Mouse (Mus musculus): ENCODE data around the gene Gmpr2.

Gene Gmpr2

DNA sequence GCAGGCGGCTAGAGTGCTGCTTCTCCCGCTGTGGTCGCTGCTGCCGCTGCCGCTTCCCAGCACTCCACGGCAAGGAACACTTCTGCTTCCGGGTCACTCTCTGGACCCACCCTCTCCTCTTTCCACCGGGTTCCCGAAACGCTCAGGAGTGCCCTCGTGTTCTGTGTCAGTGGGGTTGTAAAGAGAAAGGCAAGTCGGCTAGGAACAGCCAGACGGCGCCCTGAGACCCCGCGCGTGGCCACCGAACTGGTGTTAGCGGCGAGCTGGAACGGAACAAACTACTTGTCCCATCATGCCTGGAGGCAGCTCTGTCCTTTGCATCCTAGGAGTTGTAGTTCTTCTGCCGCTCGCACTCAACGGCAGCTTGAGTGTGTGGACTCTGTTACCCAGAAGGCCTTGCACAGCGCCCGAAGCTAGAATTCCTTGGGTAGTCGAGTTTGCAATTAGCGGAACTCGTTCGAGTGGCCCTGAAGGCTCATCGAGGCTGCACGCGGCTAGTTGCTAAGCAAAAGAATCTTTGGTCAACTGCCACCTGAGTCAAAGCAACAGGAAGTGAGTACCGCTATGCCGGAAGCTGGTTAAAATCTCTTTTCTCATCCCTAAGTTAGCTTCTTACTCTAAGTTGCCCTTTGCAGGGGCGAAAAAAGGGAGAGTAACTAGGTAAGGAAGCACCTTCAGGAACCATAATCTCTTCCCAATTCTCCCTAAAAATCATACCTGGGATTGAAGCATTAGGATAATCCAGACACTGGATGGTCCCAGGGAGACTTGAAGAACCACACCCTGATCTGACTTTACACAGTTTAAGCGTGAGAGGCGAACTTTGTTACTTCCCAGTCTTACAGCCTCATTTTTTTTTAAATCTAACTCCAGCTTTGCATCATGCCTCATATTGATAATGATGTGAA lies at the start of gene Gmpr2, which contains the start of gene Nedd8:
Gmpr2 (plus strand) TSS at position 109 of the 908 bp plus-strand sequence.
Nedd8 (minus strand) TSS at position 292 of the 908 bp plus-strand sequence.
- peak; percentile 95 for DNase-seq (ENCODE audit: low read depth, low spot score)

DNA sequence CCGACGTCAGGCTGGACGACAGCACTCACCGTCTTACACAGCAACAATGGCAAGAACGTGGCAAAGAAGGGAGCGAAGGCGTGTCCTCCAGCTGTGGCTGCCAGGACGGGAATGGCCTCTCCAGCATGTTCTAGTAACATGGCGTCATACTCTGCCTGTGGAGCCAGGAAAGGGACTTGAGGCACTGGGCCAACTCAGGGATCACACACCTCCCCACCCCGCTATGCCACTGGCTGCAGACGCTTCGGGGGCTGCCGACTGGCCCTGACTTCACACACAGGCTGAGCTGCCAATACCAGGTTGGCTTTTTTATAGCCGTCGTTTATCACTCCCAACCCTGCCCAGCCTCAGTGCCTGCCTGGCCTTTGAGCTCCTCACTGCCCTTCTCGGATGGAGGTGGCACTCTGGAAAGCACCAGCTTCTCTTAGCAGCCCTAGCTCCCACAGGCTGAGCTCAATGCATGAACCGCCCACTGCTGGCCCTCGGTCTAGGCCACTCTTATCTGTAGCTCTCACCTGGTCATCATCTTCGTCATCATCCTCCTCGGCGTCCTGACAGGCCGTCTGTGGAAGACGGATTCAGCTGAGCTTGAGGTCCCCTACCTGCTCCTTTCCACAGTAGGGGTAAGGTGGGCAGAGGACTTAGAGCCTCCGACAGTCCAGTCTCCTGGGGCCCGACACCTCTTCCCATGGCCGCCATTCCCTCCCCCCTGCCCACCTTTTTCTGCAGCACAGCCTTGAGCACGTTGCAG lies 43.5 kb upstream of the Gmpr2 start:
- DNase-seq (ENCODE audit: low read depth, low spot score) = no peak

DNA sequence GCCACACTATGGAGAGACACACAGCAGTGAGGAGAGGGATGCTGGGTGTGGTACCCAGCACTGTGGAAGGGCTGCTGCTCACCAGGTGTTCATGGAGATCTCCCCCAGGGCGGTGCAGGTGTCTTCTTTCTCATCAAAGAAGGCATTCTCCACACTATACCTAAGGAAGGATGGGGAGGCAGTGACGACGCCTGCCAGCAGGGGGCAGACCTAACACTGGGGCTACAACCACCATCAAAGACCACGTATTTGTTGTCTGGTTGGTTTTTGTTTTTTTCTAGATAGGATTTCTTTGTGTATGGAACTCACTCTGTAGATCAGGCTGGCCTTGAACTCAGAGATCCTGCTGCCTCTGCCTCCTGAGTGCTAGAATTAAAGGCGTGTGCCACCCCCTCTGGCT lies 42.4 kb upstream of the Gmpr2 start:
- DNase-seq (ENCODE audit: low read depth, low spot score) = no peak

DNA sequence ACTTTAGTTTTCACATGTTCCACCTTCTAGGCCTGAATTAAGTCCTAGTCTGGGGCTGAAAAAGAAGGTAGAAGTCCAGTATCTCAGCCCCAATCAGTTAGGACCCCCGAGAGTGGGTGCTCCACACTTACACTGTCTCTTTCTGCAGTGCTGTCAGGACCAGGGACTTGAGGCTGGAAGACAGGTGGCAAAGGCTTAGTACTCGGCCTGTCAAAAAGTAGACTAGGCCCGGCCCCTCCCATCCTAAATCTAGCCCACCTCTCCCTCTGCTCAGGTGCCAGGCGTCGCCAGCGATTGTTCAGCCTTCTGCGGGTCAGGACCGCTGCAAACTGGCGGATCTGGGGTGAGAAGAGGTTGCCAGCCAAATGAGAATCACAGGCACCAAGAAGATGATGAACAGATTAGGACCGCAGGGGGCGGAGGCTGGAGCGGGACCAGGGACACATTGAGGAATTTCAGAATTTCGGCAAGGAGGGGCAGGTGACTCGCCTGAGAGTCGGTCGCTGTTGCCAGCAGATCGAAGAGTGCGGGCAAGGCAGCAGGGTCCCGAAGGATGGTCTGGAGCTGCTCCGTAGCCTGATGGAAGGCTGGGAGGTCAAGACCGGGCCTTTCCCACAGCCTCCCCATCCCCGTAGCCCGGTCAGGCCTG lies 36.7 kb upstream of the Gmpr2 start:
- no peak for DNase-seq (ENCODE audit: low read depth, low spot score)

DNA sequence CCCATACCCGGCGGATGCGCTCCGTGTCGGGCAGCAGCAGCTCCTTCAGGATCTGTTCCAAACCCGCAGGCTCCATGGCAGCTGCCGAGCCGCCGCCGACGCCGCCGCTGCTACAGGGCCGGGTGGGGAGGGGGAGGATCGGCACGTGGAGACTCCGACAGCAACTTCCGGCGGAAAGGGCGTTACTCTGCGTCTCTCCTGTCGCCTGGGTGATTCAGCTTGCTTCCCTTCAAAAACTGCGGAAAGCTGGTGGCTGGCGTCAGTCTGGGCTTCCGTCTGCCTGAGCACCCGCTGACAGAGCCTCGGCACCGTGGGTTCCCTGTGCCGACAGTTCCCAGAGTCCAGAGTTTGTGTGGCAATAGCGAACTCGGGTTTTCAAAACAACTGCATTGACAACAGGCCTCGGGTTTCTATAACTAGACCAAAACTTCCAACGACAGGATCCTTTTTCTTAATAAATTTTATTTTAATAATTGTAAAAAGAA lies 36.2 kb upstream of the Gmpr2 start, which contains the start of gene Ipo4:
Ipo4 (minus strand) TSS at position 435 of the 485 bp plus-strand sequence.
- peak; percentile 76 for DNase-seq (ENCODE audit: low read depth, low spot score)

DNA sequence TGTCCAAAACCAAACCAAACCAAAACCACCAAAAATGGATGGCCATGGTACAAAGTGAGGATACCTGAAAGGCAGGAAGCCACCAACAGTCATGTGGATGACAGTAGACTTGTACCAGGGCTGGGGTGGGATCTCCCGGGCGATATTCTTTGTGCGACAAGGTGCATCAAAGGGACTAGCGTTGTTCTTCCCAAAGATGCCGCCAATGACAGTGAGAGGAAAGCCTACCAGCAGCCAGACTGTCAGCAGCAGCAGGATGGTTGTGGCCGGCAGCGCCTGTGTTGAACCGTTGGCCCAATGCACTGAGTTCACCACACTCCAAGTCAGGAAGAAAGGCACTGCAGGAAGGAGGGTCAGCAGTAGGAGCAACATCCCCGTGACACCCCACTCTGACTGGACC lies 33.9 kb upstream of the Gmpr2 start, which contains the start of gene Gm49378:
Gm49378 (minus strand) TSS at position 101 of the 400 bp plus-strand sequence.
- no peak for DNase-seq (ENCODE audit: low read depth, low spot score)

DNA sequence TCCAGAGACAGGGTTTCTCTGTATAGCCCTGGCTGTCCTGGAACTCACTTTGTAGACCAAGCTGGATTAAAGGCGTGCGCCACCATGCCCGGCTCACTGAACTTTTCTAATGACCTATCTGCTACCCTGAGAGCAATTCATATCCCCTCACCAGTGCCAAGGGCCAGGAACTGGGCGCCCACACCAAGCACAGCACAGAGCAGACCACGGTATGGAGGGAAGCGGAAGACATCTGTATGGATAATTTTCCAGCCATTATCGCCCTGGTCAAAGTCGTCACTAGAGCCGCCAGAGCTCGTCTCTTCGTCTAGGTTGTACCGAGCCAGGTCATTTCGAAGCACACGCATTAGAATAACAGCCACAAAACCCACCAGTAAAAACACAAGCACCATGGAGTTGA lies 30.9 kb upstream of the Gmpr2 start:
- no peak for DNase-seq (ENCODE audit: low read depth, low spot score)

DNA sequence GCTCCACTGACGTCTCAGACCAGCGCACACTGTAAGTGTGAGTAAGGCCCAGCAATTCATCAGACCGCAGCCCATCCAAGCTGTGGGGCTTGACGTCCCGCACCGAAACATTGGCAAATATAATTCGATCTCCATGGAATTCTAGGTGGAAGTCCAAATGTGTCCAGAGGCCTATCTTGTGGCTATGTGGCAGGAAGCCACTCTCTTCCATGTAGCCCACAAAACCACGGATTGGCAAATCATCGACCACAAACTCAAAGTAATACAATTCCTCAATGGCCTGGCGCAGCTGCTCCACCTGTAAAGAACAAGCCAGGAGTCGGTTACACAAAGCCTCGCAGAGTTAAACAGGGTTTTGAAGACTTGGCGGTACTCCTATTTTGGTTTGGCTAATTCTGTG lies 30.4 kb upstream of the Gmpr2 start:
- no peak for DNase-seq (ENCODE audit: low read depth, low spot score)

DNA sequence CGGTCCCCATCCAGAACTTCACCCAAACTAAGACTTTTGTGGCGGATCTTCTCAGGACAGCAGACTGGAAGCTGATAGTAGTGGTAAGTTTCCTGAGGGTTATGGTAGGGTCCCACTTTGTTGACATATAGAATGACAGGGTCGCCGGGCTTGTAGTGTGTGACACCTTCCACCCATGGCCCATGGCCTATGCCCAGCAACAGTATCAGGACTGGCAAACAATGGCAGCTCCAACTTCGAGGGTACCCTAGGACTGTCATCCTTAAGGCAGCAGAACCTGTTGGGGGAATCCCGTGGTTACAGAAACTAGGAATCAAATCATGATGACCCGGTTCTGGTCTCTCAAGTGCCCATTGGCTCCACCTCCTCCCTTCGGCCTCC lies 29.1 kb upstream of the Gmpr2 start:
- DNase-seq (ENCODE audit: low read depth, low spot score) = no peak

DNA sequence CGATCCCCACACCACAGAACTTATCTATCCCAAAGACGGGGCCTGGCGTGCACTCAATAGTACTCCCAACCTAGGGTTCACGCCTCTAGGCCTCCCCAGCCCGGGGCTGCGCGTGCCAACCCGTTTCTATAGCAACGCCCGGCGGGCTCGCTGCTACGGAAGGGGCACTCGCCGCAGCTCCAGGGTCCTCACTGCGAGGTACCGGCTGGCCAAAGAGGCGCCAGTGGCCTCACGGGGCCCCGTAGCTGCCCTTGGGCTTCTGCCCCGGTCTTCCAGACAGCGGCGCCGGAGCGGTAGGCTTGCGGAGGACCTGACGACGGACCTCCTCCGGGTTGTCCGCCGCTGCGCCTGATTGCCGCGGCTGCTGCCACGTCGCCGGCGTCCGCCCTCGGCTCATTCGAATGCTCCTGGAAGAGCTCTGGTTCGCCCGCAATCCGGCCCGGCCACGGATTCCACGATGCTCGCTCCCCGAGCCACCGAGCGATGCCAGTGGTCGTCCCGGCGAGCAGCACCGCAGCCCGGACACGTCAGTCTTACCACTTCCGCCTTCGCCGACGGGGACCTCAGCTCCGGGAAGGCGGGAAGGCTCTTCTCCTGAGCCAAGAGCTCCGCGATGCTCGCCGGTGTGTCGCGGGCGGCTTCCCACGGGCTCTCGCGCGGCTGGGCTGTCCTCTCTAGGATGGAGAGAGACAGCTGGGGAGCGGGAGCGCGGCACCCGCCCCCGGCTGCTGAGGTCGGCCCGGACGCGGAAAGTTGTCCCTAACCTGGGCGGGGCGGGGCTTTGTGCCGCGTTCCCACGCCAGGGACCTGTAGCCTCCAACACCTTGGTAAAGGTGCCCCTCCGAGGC lies 28.5 kb upstream of the Gmpr2 start, which contains the start of gene Tm9sf1:
Tm9sf1 (minus strand) TSS at position 747 of the 848 bp plus-strand sequence.
- peak; percentile 70 for DNase-seq (ENCODE audit: low read depth, low spot score)

DNA sequence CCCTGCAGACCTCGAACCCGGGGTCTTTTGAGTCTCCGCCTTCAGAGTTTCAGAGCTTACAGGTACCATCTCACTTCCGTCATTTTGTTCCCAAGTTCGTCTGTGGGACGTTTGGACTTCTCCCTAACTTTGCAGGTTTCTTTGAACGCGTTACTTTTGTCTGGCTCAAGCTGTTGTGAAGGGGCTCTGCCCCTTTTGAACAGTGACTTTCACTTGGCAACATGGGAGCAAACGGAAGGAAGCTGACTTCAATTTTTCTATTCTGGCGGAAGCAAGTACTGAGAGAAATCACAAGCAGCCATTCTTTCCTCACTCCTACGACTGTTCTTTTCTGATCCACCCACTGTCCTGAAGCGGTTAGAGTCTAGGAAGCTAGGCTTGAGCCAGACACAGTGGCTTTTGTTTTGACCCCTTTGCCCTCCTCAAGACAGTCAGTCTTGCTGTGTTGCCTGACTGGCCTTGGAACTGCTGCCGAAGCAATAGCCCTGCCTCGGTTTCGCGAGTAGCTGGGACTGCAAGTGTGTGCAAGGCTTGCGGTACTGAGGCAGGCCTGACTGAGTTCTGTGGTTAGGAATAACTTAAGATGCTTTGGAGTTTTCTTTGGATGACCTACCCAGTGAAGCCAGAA lies 27.4 kb upstream of the Gmpr2 start:
- no peak for DNase-seq (ENCODE audit: low read depth, low spot score)

DNA sequence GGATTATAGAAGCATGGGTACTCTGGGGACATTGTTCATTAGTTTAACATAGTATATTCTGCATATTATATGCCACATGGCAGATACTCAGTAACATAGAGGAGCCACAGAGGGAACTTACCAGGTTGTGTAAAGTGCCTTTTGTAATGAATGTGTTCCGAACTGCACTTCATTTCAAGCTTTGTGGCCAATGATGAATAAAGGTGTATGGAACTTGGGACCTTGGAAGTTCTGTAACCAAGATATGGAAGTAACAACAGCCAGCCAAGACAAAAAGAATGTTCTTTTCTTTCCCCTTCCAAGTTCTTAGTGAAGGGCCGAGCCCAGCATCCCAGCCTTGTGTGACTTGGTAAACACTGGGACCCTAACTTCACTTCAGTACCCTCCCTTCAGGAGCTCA lies 21.9 kb upstream of the Gmpr2 start, which contains the start of gene Tssk4:
Tssk4 (plus strand) TSS at position 301 of the 400 bp plus-strand sequence.
- DNase-seq (ENCODE audit: low read depth, low spot score) = no peak

DNA sequence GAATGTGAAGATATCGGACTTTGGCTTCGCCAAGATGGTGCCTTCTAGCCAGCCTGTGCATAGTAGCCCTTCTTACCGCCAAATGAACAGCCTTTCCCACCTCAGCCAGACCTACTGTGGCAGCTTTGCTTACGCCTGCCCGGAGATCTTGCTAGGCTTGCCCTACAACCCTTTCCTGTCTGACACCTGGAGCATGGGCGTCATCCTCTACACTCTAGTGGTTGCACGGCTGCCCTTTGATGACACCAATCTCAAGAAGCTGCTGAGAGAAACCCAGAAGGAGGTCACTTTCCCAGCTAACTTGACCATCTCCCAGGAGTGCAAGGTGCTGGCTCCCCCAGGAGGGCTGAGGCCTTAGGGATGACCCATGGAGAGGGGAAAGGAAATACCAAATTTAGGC lies 20.2 kb upstream of the Gmpr2 start:
- DNase-seq (ENCODE audit: low read depth, low spot score) = no peak

DNA sequence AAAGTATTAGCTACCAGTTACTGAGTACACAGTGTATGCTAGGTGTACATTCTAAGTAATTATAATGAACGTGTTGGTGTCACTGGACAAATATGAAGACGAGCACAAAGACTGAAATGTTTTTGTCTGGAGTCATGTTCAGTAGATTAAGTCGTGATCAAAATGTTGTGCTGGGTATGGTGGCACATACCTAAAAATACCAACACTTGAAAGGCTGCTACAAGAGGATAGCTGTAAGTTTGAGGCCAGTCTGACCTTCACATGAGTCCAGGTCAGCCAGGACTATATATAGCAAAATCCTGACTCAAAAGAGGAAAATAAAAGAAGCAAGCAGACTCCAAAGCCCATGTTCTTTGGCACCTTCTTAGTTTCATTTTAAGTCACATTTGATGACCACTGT lies 14.8 kb upstream of the Gmpr2 start:
- no peak for DNase-seq (ENCODE audit: low read depth, low spot score)

DNA sequence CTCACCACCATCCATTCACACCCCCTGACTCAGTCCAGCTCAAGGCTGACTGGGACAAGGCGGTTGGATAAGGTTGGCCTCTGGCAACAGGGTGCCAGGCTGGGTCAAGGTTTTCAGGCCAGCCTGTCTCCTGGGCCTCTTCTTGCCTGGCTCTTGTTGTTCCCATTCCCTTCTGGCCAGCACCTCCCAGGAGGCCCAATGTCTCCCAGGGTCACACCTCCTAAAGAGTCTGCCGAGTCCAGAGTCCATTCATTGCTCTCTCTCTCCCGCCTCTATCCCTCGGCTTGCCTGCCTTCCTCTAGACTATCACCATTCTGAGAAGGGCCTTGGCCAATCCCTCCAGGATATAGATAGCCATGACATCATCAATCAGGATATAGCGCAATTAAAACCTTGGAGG lies 13.7 kb upstream of the Gmpr2 start:
- no peak for DNase-seq (ENCODE audit: low read depth, low spot score)

DNA sequence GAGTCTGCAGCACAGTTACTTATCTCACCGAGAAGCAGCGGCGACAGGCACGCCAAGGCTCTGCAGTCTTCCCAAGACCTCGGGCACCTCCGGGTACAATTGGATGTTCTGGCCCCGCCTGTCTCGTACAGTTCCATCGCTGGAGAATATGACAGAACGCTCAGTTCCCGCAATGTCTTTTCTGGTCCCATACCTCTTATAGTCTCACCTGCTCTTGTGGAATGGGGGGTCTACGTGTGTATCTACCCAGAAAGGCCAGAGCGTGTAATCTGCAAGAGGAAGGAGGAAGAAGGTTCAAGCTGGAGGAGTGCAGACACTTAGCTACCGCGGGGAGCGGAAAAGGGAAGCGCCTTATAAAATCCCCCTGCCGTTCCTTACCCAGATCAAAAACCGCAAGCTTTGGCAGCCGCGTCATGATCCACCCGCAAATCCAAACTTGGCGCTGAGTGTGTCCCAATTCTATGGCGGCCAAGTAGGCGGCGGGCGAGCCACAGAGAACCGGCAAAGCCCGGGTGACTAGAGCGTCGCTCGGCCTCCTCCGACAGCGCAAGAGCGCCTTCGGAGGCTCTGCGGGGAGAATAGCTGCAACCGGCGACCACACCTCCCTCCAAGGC lies 11.7 kb upstream of the Gmpr2 start, which contains the start of gene Mdp1:
Mdp1 (minus strand) TSS at position 549 of the 614 bp plus-strand sequence.
- peak; percentile 76 for DNase-seq (ENCODE audit: low read depth, low spot score)

DNA sequence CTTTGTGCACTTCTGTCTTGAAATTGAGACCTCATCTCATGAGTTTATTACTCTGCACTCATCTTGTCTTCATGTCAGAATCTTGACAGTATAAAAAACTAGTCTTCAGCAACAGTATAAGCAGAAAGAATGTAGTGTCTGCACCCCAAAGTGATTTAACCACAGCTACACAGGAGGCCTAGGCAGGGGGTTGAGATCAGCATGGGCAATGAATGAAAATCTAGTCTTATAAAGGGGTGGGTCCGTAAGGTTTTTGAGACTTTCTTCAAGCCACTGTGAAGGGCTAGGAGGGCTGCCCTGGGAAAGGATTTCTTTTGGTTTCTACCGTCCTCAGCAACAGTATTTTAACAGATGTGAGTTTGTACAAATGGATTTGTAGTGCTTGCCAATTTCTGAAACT lies 11.1 kb upstream of the Gmpr2 start:
- no peak for DNase-seq (ENCODE audit: low read depth, low spot score)

DNA sequence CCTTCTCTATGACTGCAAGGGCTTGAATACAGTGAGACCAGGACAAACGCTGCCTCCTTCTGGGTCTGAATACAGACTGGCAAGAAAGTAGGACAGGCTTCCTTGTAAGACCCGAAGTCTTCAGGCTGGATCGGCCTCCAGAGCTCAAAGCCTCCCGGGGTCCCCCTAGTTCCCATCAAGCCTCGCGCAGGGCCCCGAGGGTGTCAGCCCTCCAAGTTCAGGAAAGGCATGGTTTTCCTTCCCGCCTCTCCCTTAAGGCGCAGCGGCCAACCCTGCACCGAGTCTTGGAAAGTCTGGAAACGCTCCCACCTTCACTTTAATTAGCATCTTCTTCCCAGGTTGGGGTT lies 282 bp upstream of the Gmpr2 start:
- DNase-seq (ENCODE audit: low read depth, low spot score) = no peak

DNA sequence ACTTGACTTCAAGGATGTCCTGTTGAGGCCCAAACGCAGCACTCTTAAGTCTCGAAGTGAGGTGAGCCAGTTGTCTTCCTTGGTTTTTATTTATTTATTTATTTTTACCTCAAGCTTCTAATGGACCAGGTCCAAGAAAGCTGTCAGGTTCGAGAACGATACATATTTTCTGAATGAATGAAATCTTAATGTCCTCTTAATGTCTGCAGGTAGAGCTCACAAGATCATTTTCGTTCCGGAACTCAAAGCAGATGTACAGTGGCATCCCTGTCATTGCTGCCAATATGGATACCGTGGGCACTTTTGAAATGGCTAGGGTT lies 960 bp downstream of the Gmpr2 start:
- no peak for DNase-seq (ENCODE audit: low read depth, low spot score)

DNA sequence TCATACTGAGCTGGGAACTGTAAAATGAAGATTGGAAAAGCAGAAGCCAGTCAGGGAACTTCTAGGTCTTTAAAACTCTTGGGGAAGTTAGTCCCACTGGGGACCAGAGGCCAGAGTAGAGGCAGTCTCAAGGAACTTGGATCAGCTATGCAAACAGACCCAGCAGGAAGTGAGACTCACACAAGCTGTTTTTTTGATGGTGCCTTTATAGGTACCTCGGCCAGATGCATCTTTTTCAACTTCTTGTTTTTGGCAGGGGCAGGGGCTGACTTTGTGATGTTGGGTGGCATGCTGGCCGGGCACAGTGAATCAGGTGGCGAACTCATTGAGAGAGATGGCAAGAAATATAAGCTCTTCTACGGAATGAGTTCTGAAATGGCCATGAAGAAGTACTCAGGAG lies 5.9 kb downstream of the Gmpr2 start:
- DNase-seq (ENCODE audit: low read depth, low spot score) = no peak
